Mouse (Mus musculus): ENCODE measurements around the gene Tuba1b. TPM values are rescaled to one million over a fixed set of nuclear protein-coding genes. Genes with fewer than 3 reads are reported as not detected.
"Not testable (repeated sequence)": the region's sequence is repeated elsewhere in the genome, so short reads cannot be mapped to it uniquely, and the experiment has no call there.

Tuba1b gene
- polyA plus RNA-seq, 1 experiment from 2014 or later = 2,366 TPM

DNA sequence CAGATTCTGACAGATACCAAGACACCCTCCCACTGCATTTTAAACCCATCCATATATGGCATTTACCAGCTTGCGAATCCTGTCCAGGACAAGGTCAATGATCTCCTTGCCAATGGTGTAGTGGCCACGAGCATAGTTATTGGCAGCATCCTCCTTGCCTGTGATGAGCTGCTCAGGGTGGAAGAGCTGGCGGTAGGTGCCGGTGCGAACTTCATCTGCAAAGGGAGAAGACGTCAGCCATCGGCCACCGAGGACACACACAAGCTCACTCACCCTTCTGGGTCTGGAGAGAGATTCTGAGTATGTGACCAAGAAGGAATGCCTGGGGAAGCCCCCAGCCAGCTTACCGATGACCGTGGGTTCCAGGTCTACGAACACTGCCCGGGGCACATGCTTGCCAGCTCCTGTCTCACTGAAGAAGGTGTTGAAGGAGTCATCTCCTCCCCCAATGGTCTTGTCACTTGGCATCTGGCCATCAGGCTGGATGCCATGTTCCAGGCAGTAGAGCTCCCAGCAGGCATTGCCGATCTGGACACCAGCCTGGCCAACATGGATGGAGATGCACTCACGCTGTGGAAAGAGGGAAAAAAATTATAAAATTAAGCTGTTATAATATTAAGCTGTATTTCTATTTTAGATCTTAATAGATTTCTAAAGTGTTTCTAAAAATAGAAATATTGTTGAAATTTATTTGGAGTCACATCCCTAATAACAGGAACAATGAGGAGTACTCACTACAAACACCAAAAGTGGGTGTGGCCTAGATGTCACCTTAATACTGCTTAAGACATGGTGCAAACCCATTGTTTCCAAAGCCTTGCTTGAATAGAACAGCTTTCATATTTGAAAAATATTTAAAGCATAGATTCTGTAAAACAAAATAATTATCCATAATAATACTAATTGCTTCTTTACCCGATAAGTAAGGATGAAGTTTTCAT is 17.0 kb upstream of the Tuba1b start:
- not testable (repeated sequence) for DNase-seq (ENCODE audit: low spot score); H3K36me3 ChIP-seq (ENCODE audit: control insufficient read depth, insufficient read depth, low read length); H3K27me3 ChIP-seq (ENCODE audit: control insufficient read depth, insufficient read depth, low read length); H3K9me3 ChIP-seq (ENCODE audit: control insufficient read depth, low read length); H3K27ac ChIP-seq (ENCODE audit: low read depth, low read length); ATAC-seq (replicated peaks; ENCODE audit: low FRiP score); H3K4me1 ChIP-seq (replicated peaks; ENCODE audit: control insufficient read depth, insufficient read depth, low read length)
- peak overlapping the region; percentile 87 for H3K4me2 ChIP-seq (ENCODE audit: low read depth, low read length, severe bottlenecking)
- peak overlapping the region; percentile 82 for H3K4me3 ChIP-seq (ENCODE audit: low read depth, low read length)
- 95% methylated on average over 11 of the region's 15 CpGs for WGBS
- H3K9ac ChIP-seq (ENCODE audit: low read length) = peak overlapping the region; percentile 96

- Histone ChIP-seq H3K4me1 (replicated peaks; ENCODE audit: control insufficient read depth, insufficient read depth, low read length) (no peaks in the 10 kb centered on the region), H3K9me3 (ENCODE audit: control insufficient read depth, low read length) (no peaks in the 10 kb centered on the region), H3K36me3 (ENCODE audit: control insufficient read depth, insufficient read depth, low read length) (no peaks in the 10 kb centered on the region; the same call in 1 of the 2 replicates), H3K9ac (ENCODE audit: low read length) (peak overlapping the region; percentile 8; the same call in 1 of the 2 replicates), H3K4me3 (ENCODE audit: low read depth, low read length) (0 out of 2 replicates have a peak overlapping the region, but pooled peaks have one; percentile 6), H3K4me2 (ENCODE audit: low read depth, low read length, severe bottlenecking) (peak overlapping the region; percentile 18; the same call in 1 of the 2 replicates), H3K27me3 (ENCODE audit: control insufficient read depth, insufficient read depth, low read length) (no peaks in the 10 kb centered on the region), H3K27ac (ENCODE audit: low read depth, low read length) (no peak overlapping the region; the same call in 1 of the 2 replicates)
- DNase-seq (ENCODE audit: low spot score) (no peak), ATAC-seq (replicated peaks; ENCODE audit: low FRiP score) (no peak; the same call in 1 of the 2 replicates)
- 73% methylated on average over 3 of the region's 3 CpGs for WGBS
Observed at GRCm38 (mm10) chr15:98949607-98949892, 15.2 kb upstream of the Tuba1b start.

GRCm38 (mm10) chr15:98948857-98949606 is 14.7 kb upstream of the Tuba1b start:
- H3K4me3 ChIP-seq (ENCODE audit: low read depth, low read length) = 0 out of 2 replicates have a peak overlapping the region, but pooled peaks have one; percentile 6
- H3K4me2 ChIP-seq (ENCODE audit: low read depth, low read length, severe bottlenecking) = peak overlapping the region; percentile 18; the same call in 1 of the 2 replicates
- H3K9me3 ChIP-seq (ENCODE audit: control insufficient read depth, low read length) = no peaks in the 10 kb centered on the region
- WGBS = 75% methylated on average over 6 of the region's 6 CpGs
- ATAC-seq (replicated peaks; ENCODE audit: low FRiP score) (no peak), DNase-seq (ENCODE audit: low spot score) (no peak)
- H3K27me3 ChIP-seq (ENCODE audit: control insufficient read depth, insufficient read depth, low read length) = no peaks in the 10 kb centered on the region
- H3K4me1 ChIP-seq (replicated peaks; ENCODE audit: control insufficient read depth, insufficient read depth, low read length) = no peaks in the 10 kb centered on the region
- H3K9ac ChIP-seq (ENCODE audit: low read length) = peak overlapping the region; percentile 8; the same call in 1 of the 2 replicates
- no peaks in the 10 kb centered on the region; the same call in 1 of the 2 replicates for H3K36me3 ChIP-seq (ENCODE audit: control insufficient read depth, insufficient read depth, low read length)
- no peak overlapping the region; the same call in 1 of the 2 replicates for H3K27ac ChIP-seq (ENCODE audit: low read depth, low read length)

GRCm38 (mm10) chr15:98948382-98948781 is 14.0 kb upstream of the Tuba1b start:
- Histone ChIP-seq H3K4me2 (ENCODE audit: low read depth, low read length, severe bottlenecking) (no peak overlapping the region), H3K27ac (ENCODE audit: low read depth, low read length) (no peak overlapping the region), H3K27me3 (ENCODE audit: control insufficient read depth, insufficient read depth, low read length) (no peaks in the 10 kb centered on the region), H3K9me3 (ENCODE audit: control insufficient read depth, low read length) (no peaks in the 10 kb centered on the region), H3K4me1 (replicated peaks; ENCODE audit: control insufficient read depth, insufficient read depth, low read length) (no peaks in the 10 kb centered on the region), H3K4me3 (ENCODE audit: low read depth, low read length) (no peak overlapping the region), H3K36me3 (ENCODE audit: control insufficient read depth, insufficient read depth, low read length) (no peaks in the 10 kb centered on the region; the same call in 1 of the 2 replicates), H3K9ac (ENCODE audit: low read length) (no peak overlapping the region)
- DNase-seq (ENCODE audit: low spot score) (no peak), ATAC-seq (replicated peaks; ENCODE audit: low FRiP score) (no peak)

DNA sequence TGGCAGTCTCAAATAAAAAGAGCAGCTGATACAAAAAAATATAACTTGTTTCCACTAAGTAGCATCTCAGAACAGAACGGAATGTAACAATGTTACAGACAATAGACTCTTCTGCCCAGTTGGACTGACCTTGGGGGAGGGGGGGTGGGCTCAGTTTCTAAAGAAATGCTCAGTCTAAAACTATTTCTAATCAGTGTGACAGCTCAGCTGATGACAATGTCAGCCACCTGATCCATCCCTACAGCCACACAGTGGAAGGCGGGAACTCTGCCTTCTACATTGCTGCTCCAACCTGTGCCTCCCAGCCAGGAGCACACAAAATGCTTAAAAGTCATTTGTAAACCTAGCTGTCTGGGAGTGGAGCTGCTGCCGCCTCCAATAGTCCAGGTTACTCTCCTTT is 13.5 kb upstream of the Tuba1b start:
- Histone ChIP-seq H3K36me3 (ENCODE audit: control insufficient read depth, insufficient read depth, low read length) (no peaks in the 10 kb centered on the region; the same call in 1 of the 2 replicates), H3K9ac (ENCODE audit: low read length) (no peak overlapping the region), H3K4me1 (replicated peaks; ENCODE audit: control insufficient read depth, insufficient read depth, low read length) (no peaks in the 10 kb centered on the region), H3K27me3 (ENCODE audit: control insufficient read depth, insufficient read depth, low read length) (no peaks in the 10 kb centered on the region), H3K4me3 (ENCODE audit: low read depth, low read length) (no peak overlapping the region), H3K27ac (ENCODE audit: low read depth, low read length) (no peak overlapping the region), H3K4me2 (ENCODE audit: low read depth, low read length, severe bottlenecking) (no peak overlapping the region), H3K9me3 (ENCODE audit: control insufficient read depth, low read length) (no peaks in the 10 kb centered on the region)
- no peak for DNase-seq (ENCODE audit: low spot score)
- ATAC-seq (replicated peaks; ENCODE audit: low FRiP score) = no peak
- 54% methylated on average over 3 of the region's 3 CpGs for WGBS

GRCm38 (mm10) chr15:98943133-98943532 is 8.8 kb upstream of the Tuba1b start:
- 70% methylated on average over 4 of the region's 4 CpGs for WGBS
- H3K9me3 ChIP-seq (ENCODE audit: control insufficient read depth, low read length) = no peaks in the 10 kb centered on the region
- H3K4me3 ChIP-seq (ENCODE audit: low read depth, low read length) = no peak overlapping the region
- ATAC-seq (replicated peaks; ENCODE audit: low FRiP score) (no peak), DNase-seq (ENCODE audit: low spot score) (no peak)
- H3K9ac ChIP-seq (ENCODE audit: low read length) = no peak overlapping the region
- H3K4me2 ChIP-seq (ENCODE audit: low read depth, low read length, severe bottlenecking) = no peak overlapping the region
- no peaks in the 10 kb centered on the region for H3K36me3 ChIP-seq (ENCODE audit: control insufficient read depth, insufficient read depth, low read length)
- H3K4me1 ChIP-seq (replicated peaks; ENCODE audit: control insufficient read depth, insufficient read depth, low read length) = no peaks in the 10 kb centered on the region
- H3K27me3 ChIP-seq (ENCODE audit: control insufficient read depth, insufficient read depth, low read length) = no peaks in the 10 kb centered on the region
- H3K27ac ChIP-seq (ENCODE audit: low read depth, low read length) = no peak overlapping the region

DNA sequence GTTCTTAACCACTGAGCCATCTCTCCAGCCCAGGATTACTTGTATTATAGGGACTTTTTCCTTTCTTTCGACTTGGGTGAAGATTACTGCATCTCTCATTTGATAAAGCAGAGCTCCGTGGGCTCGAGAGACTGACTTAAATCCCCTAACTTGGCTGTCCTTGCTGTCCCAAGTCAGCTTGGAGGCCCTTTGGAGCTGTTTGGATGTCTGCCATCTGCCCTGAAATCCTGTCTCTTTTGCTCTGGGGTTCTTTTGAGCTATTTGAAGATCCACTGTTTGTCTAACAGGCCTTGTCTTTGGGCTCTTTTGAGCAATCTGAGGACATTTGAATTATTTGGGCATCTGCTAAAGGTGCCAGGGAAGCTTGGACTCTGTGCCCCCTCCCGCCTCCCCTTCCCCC is 7.7 kb upstream of the Tuba1b start:
- no peak overlapping the region for H3K27ac ChIP-seq (ENCODE audit: low read depth, low read length)
- no peaks in the 10 kb centered on the region for H3K4me1 ChIP-seq (replicated peaks; ENCODE audit: control insufficient read depth, insufficient read depth, low read length)
- WGBS = 91% methylated on average over 4 of the region's 4 CpGs
- DNase-seq (ENCODE audit: low spot score) = no peak
- H3K9me3 ChIP-seq (ENCODE audit: control insufficient read depth, low read length) = no peaks in the 10 kb centered on the region
- H3K9ac ChIP-seq (ENCODE audit: low read length) = no peak overlapping the region
- no peaks in the 10 kb centered on the region for H3K36me3 ChIP-seq (ENCODE audit: control insufficient read depth, insufficient read depth, low read length)
- no peak overlapping the region for H3K4me3 ChIP-seq (ENCODE audit: low read depth, low read length)
- ATAC-seq (replicated peaks; ENCODE audit: low FRiP score) = no peak
- H3K4me2 ChIP-seq (ENCODE audit: low read depth, low read length, severe bottlenecking) = no peak overlapping the region
- no peaks in the 10 kb centered on the region for H3K27me3 ChIP-seq (ENCODE audit: control insufficient read depth, insufficient read depth, low read length)

DNA sequence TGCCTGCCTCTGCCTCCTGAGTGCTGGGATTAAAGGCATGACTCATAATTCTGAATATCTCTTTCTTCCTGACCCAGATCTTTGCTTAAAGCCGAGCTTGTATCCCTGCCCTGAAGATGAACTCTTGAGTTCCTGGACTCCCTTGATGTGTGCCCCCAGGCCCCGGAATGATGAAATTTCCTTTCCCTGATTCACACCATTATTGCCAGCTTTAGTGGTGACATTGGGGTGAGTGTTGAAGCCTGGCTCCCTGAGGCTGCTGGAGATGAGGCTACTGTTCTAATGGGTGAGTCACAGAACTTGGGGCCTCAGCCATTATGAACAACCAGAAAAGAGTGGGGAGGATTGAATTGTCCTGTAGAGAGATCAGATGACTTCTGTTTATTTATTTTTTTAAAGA is 7.2 kb upstream of the Tuba1b start:
- H3K9me3 ChIP-seq (ENCODE audit: control insufficient read depth, low read length) = no peaks in the 10 kb centered on the region
- DNase-seq (ENCODE audit: low spot score) (no peak), ATAC-seq (replicated peaks; ENCODE audit: low FRiP score) (no peak)
- no peak overlapping the region for H3K4me3 ChIP-seq (ENCODE audit: low read depth, low read length)
- no peak overlapping the region for H3K9ac ChIP-seq (ENCODE audit: low read length)
- no peaks in the 10 kb centered on the region for H3K4me1 ChIP-seq (replicated peaks; ENCODE audit: control insufficient read depth, insufficient read depth, low read length)
- no peak overlapping the region for H3K4me2 ChIP-seq (ENCODE audit: low read depth, low read length, severe bottlenecking)
- 84% methylated on average over 2 of the region's 2 CpGs for WGBS
- H3K27me3 ChIP-seq (ENCODE audit: control insufficient read depth, insufficient read depth, low read length) = no peaks in the 10 kb centered on the region
- no peaks in the 10 kb centered on the region for H3K36me3 ChIP-seq (ENCODE audit: control insufficient read depth, insufficient read depth, low read length)
- no peak overlapping the region for H3K27ac ChIP-seq (ENCODE audit: low read depth, low read length)

All from forebrain, embryonic 11.5 days (tissue).